Mouse (Mus musculus) heart, adult 2 months (tissue): Measurements from ENCODE around the gene Msi2. TPM values are rescaled to one million over a fixed set of nuclear protein-coding genes. Genes with fewer than 3 reads are reported as not detected.
A peak's percentile ranks its signal among the peaks of the same experiment; 100 is the strongest.

ENCODE experiments used
- DNase-seq, 2 experiments: peaks; one replicate each; pipeline ENCODE4 v3.0.0; 2021
- H3K27ac ChIP-seq: fragments of 200-600 bp; 2 replicates; pipeline ENCODE4 v1.8.1; 2022
- H3K27me3 ChIP-seq: fragments of 200-500 bp; 2 replicates; pipeline ENCODE4 v1.6.1; 2012; ENCODE audit warnings: mild to moderate bottlenecking, low read length, inconsistent platforms, mixed read lengths; ENCODE audit not compliant: control insufficient read depth, insufficient read depth
- H3K36me3 ChIP-seq: fragments of 200-500 bp; 2 replicates; pipeline ENCODE4 v1.6.1; 2012; ENCODE audit warnings: low read length, inconsistent platforms; ENCODE audit not compliant: control insufficient read depth, insufficient read depth
- H3K4me1 ChIP-seq: fragments of 200-500 bp; 2 replicates; pipeline ENCODE4 v1.6.1; 2011; ENCODE audit warnings: low read length; ENCODE audit not compliant: control insufficient read depth, insufficient read depth
- H3K4me3 ChIP-seq: fragments of 200-600 bp; 2 replicates; pipeline ENCODE4 v1.8.1; 2022
- H3K79me2 ChIP-seq: fragments of 200-500 bp; replicated peaks from 2 replicates; pipeline ENCODE4 v1.6.1; 2012; ENCODE audit warnings: mild to moderate bottlenecking, inconsistent platforms, low read length, moderate library complexity, mixed read lengths; ENCODE audit not compliant: control insufficient read depth, insufficient read depth
- H3K9ac ChIP-seq: fragments of 200-500 bp; 2 replicates; pipeline ENCODE4 v1.6.1; 2012; ENCODE audit warnings: low read depth, mild to moderate bottlenecking, control low read depth, inconsistent platforms, low read length, mixed read lengths
- CTCF ChIP-seq: fragments of 200-600 bp; IDR thresholded peaks from 2 replicates; pipeline ENCODE4 v1.8.1; 2022; ENCODE audit warnings: antibody characterized with exemption, mild to moderate bottlenecking, moderate library complexity
- EP300 ChIP-seq: fragments of 200-500 bp; IDR thresholded peaks from 2 replicates; pipeline ENCODE4 v1.6.1; 2011; ENCODE audit warnings: low read depth, low read length, control low read depth; ENCODE audit not compliant: insufficient read depth
- POLR2A ChIP-seq: fragments of 200-500 bp; IDR thresholded peaks from 2 replicates; pipeline ENCODE4 v1.6.1; 2011; ENCODE audit warnings: mild to moderate bottlenecking, low read depth, low read length, control low read depth; ENCODE audit not compliant: insufficient read depth
- WGBS: fragments of 180-500 bp; shearing (Covaris S2); methylation state at CpG from one replicate; pipeline ENCODE4 v1.1.7; 2018; 5-methylcytosine and 5-hydroxymethylcytosine counted together
- intact Hi-C: fragments of 180-260 bp; cut with DNase I; formaldehyde crosslinking; loops from one replicate; pipeline ENCODE4 v1.15.1; 2025
- long read RNA-seq: library from polyadenylated mRNA; stranded (forward); transcript quantifications from one replicate; pipeline ENCODE4 v2.0.0, GENCODE M21; 2021
- polyA plus RNA-seq: library from polyadenylated mRNA; depleted of rRNA; stranded (reverse); fragments of >200 nt; gene quantifications from 2 replicates; pipeline ENCODE4 v1.2.3, GENCODE M21; 2012; rRNA removed
- total RNA-seq, 2 experiments: library from RNA; stranded (reverse); gene quantifications; 2 replicates each; pipeline ENCODE4 v1.2.3; 2021

Gene Msi2
- total RNA-seq (100 to 1,000 TPM; 176 to 208 TPM), polyA plus RNA-seq (42.5 and 65.9 TPM in 2 replicates)
- long read RNA-seq, partial matches to known transcripts: 1 of 10 reads
- long read RNA-seq, other reads (novel, unspliced or antisense): 9 of 10 reads

GRCm38 (mm10) chr11:88718050-88718765, at the start of gene Msi2:
Gene Msi2 (minus strand): TSS chr11:88718513.
- no peaks in the 10 kb centered on the region for H3K79me2 ChIP-seq
- peaks cover 1% of the 10 kb centered on the region; the same call in 1 of the 2 replicates for H3K4me1 ChIP-seq
- intact Hi-C loops: loop anchor here (1.0 to 5.0 kb wide), 3 partner anchors 44 to 161 kb away; no protein-coding TSS in a partner anchor
- WGBS: under 1% methylated on average over 35 of the region's 84 CpGs
- peak; percentile 93 to 94 for DNase-seq
- H3K9ac ChIP-seq: peak within 1 kb of the TSS; percentile 95
- H3K36me3 ChIP-seq: peaks cover 5% of the 10 kb centered on the region
- H3K27ac ChIP-seq: peak within 1 kb of the TSS; percentile 98
- TF ChIP-seq CTCF (no peak), EP300 (0 out of 2 replicates have a peak, but pooled peaks have one; percentile 46), POLR2A (no peak)
- H3K27me3 ChIP-seq: no peaks in the 10 kb centered on the region
- H3K4me3 ChIP-seq: peak within 1 kb of the TSS; percentile 90

GRCm38 (mm10) chr11:88765635-88766034, 47.3 kb upstream of the Msi2 start:
- Histone ChIP-seq H3K27ac (no peak overlapping the region), H3K4me1 (peaks cover 1% of the 10 kb centered on the region; the same call in 1 of the 2 replicates), H3K27me3 (no peaks in the 10 kb centered on the region), H3K4me3 (no peak overlapping the region), H3K9ac (no peak overlapping the region), H3K79me2 (no peaks in the 10 kb centered on the region), H3K36me3 (no peaks in the 10 kb centered on the region)
- TF ChIP-seq CTCF: no peak
- intact Hi-C loops: no loop called here
- DNase-seq: peak in 1 of 2 experiments; percentile 4
- 45% methylated on average over 7 of the region's 7 CpGs for WGBS

- Histone ChIP-seq H3K27ac (no peak overlapping the region), H3K4me1 (peaks cover 1% of the 10 kb centered on the region; the same call in 1 of the 2 replicates), H3K4me3 (no peak overlapping the region), H3K9ac (no peak overlapping the region), H3K79me2 (no peaks in the 10 kb centered on the region), H3K27me3 (no peaks in the 10 kb centered on the region), H3K36me3 (no peaks in the 10 kb centered on the region)
- 94% methylated on average over 13 of the region's 13 CpGs for WGBS
- no peak for TF ChIP-seq EP300
- no peak for TF ChIP-seq POLR2A
- TF ChIP-seq CTCF: no peak
- no peak for DNase-seq
- intact Hi-C loops: no loop called here
Observed at GRCm38 (mm10) chr11:88763371-88763770, 45.1 kb upstream of the Msi2 start.

- Histone ChIP-seq H3K4me3 (no peak overlapping the region), H3K4me1 (no peaks in the 10 kb centered on the region), H3K36me3 (no peaks in the 10 kb centered on the region), H3K79me2 (no peaks in the 10 kb centered on the region), H3K27ac (no peak overlapping the region), H3K9ac (no peak overlapping the region), H3K27me3 (no peaks in the 10 kb centered on the region)
- DNase-seq: no peak
- TF ChIP-seq POLR2A: no peak
- no peak for TF ChIP-seq EP300
- no peak for TF ChIP-seq CTCF
- WGBS: 92% methylated on average over 8 of the region's 8 CpGs
- intact Hi-C loops: no loop called here
Observed at GRCm38 (mm10) chr11:88759501-88759900, 41.2 kb upstream of the Msi2 start.

GRCm38 (mm10) chr11:88758402-88758801, 40.1 kb upstream of the Msi2 start:
- Histone ChIP-seq H3K4me1 (no peaks in the 10 kb centered on the region), H3K27ac (no peak overlapping the region), H3K4me3 (no peak overlapping the region), H3K36me3 (no peaks in the 10 kb centered on the region), H3K79me2 (no peaks in the 10 kb centered on the region), H3K27me3 (no peaks in the 10 kb centered on the region), H3K9ac (no peak overlapping the region)
- 69% methylated on average over 6 of the region's 6 CpGs for WGBS
- no peak for DNase-seq
- TF ChIP-seq CTCF: no peak
- TF ChIP-seq POLR2A: no peak
- no peak for TF ChIP-seq EP300
- intact Hi-C loops: no loop called here

GRCm38 (mm10) chr11:88745306-88745705, 27.0 kb upstream of the Msi2 start:
- no peak overlapping the region for H3K4me3 ChIP-seq
- no peaks in the 10 kb centered on the region for H3K79me2 ChIP-seq
- H3K4me1 ChIP-seq: no peaks in the 10 kb centered on the region
- no peaks in the 10 kb centered on the region for H3K36me3 ChIP-seq
- DNase-seq: no peak
- no peaks in the 10 kb centered on the region for H3K27me3 ChIP-seq
- intact Hi-C loops: no loop called here
- H3K9ac ChIP-seq: no peak overlapping the region
- H3K27ac ChIP-seq: no peak overlapping the region
- 88% methylated on average over 12 of the region's 12 CpGs for WGBS
- no peak for TF ChIP-seq POLR2A
- TF ChIP-seq EP300: no peak
